Comparison of ENCODE assay signal across 8 mouse cellular contexts in genomic region chr19:4614305-4615150, GRCm38 (mm10). TPM values are rescaled to one million over a fixed set of nuclear protein-coding genes. Genes with fewer than 3 reads are reported as not detected.
DNase-seq lines count a peak whose midpoint lies in the region; ATAC-seq lines count a peak whose summit lies in the region.

No protein-coding gene starts in this region.

- no peak for ATAC-seq in liver, embryonic 13.5 days (ENCODE audit: low read depth)
- no peak for ATAC-seq in stomach, embryonic 14.5 days (ENCODE audit: insufficient number of reproducible peaks, insufficient read depth, low FRiP score, low read depth)
- no peak for ATAC-seq in megakaryocyte progenitor cell, adult 5-6 weeks (replicated peaks; ENCODE audit: poor library complexity)

- H3K4me3 ChIP-seq in hindbrain, embryonic 10.5 days: peak overlapping the region; percentile 79
- peak overlapping the region; percentile 69 for H3K4me3 ChIP-seq in liver, embryonic 13.5 days (replicated peaks)
- H3K4me3 ChIP-seq in stomach, embryonic 14.5 days (ENCODE audit: low read depth, low read length): peak overlapping the region; percentile 81

- peaks cover 42% of the 10 kb centered on the region for H3K36me3 ChIP-seq in hindbrain, embryonic 10.5 days
- H3K36me3 ChIP-seq in liver, embryonic 13.5 days: peaks cover 11% of the 10 kb centered on the region; the same call in 1 of the 2 replicates
- peaks cover 25% of the 10 kb centered on the region for H3K36me3 ChIP-seq in stomach, embryonic 14.5 days (ENCODE audit: control insufficient read depth, insufficient read depth, low read length)

- WGBS in hindbrain, embryonic 10.5 days: 16% methylated on average over 49 of the region's 49 CpGs
- WGBS in liver, embryonic 13.5 days (ENCODE audit: insufficient replicate concordance): 26% methylated on average over 41 of the region's 49 CpGs
- 18% methylated on average over 49 of the region's 49 CpGs for WGBS in stomach, embryonic 14.5 days

- peaks cover 15% of the 10 kb centered on the region; the same call in 1 of the 2 replicates for H3K27me3 ChIP-seq in hindbrain, embryonic 10.5 days (ENCODE audit: insufficient read depth, poor library complexity, severe bottlenecking)
- H3K27me3 ChIP-seq in liver, embryonic 13.5 days: peaks cover 45% of the 10 kb centered on the region
- no peaks in the 10 kb centered on the region for H3K27me3 ChIP-seq in stomach, embryonic 14.5 days (ENCODE audit: control insufficient read depth, insufficient read depth, low read length)

- peak; percentile 45 for DNase-seq in left cerebral cortex, postnatal 4 days
- no peak for DNase-seq in left cerebral cortex, postnatal 25 days (ENCODE audit: low spot score in 2 of 2)
- peak; percentile 71 for DNase-seq in cerebellum, adult 9-11 months
- DNase-seq in hindbrain, embryonic 10.5 days (ENCODE audit: low spot score): peak; percentile 54
- DNase-seq in liver, embryonic 13.5 days: no peak
- DNase-seq in thymus, postnatal 10 days (ENCODE audit: low spot score in 2 of 2): no peak

- H3K27ac ChIP-seq in hindbrain, embryonic 10.5 days: peak overlapping the region; percentile 98
- H3K27ac ChIP-seq in liver, embryonic 13.5 days: no peak overlapping the region
- peak overlapping the region; percentile 83 for H3K27ac ChIP-seq in stomach, embryonic 14.5 days (ENCODE audit: low read length)

- no peaks in the 10 kb centered on the region for H3K9me3 ChIP-seq in hindbrain, embryonic 10.5 days
- no peaks in the 10 kb centered on the region for H3K9me3 ChIP-seq in liver, embryonic 13.5 days (replicated peaks)
- no peaks in the 10 kb centered on the region for H3K9me3 ChIP-seq in stomach, embryonic 14.5 days (ENCODE audit: control insufficient read depth, low read depth, low read length)

- intact Hi-C loops in left cerebral cortex, postnatal 4 days (cut with DNase I): loop anchor here (5.0 kb wide), 1 partner anchor 117 kb away; the partner anchor contains the start of gene 2010003K11Rik
- intact Hi-C loops in left cerebral cortex, postnatal 25 days (cut with DNase I): loop anchor here (1.0 to 2.0 kb wide), 2 partner anchors 104 to 118 kb away; partner anchors contain the start of gene Pcx

- peak overlapping the region; percentile 75 for H3K9ac ChIP-seq in liver, embryonic 13.5 days
- peak overlapping the region; percentile 88 for H3K9ac ChIP-seq in stomach, embryonic 14.5 days (replicated peaks; ENCODE audit: low read depth, low read length)

- peaks cover 53% of the 10 kb centered on the region for H3K4me1 ChIP-seq in hindbrain, embryonic 10.5 days (replicated peaks)
- peaks cover 31% of the 10 kb centered on the region for H3K4me1 ChIP-seq in liver, embryonic 13.5 days (replicated peaks)
- H3K4me1 ChIP-seq in stomach, embryonic 14.5 days (ENCODE audit: control insufficient read depth, insufficient read depth, low read length): peaks cover 8% of the 10 kb centered on the region

- peak overlapping the region; percentile 89 for H3K4me2 ChIP-seq in liver, embryonic 13.5 days
- H3K4me2 ChIP-seq in stomach, embryonic 14.5 days (replicated peaks; ENCODE audit: low read depth, low read length): peak overlapping the region; percentile 54

RNA-seq across cellular contexts. Expression of gene Lrfn4, which starts 0.9 kb away (rescaled TPM):
- 10 to 100 TPM; 85.3 to 88.6 TPM for total RNA-seq in left cerebral cortex, postnatal 4 days (2021)
- 10 to 100 TPM; 47.2 to 47.3 TPM for total RNA-seq in left cerebral cortex, postnatal 25 days (2021)
- 5.9 and 8.2 TPM in 2 replicates for polyA plus RNA-seq in hindbrain, embryonic 10.5 days (2016; fragmentation: Nextera tagmentation; extraction: Ambion mirVana)
- 0.43 and 0.59 TPM in 2 replicates for polyA plus RNA-seq in liver, embryonic 13.5 days (2015; fragmentation: Nextera tagmentation; extraction: Ambion mirVana)
- polyA plus RNA-seq in stomach, embryonic 14.5 days (2014; fragmentation: Nextera tagmentation; extraction: Ambion mirVana): 8.3 and 11.3 TPM in 2 replicates
- total RNA-seq in megakaryocyte progenitor cell, adult 5-6 weeks (2015): 0.95 and 1.3 TPM in 2 replicates
- 2.9 and 3.3 TPM in 2 replicates for total RNA-seq in megakaryocyte progenitor cell, adult 5-6 weeks (2017)

RNA-seq across cellular contexts. Expression of gene Rce1, which starts 10.9 kb away (rescaled TPM):
- 10 to 100 TPM; 26.4 to 27.5 TPM for total RNA-seq in left cerebral cortex, postnatal 4 days (2021)
- total RNA-seq in left cerebral cortex, postnatal 25 days (2021): 10 to 100 TPM; 25.1 to 26.1 TPM
- 80.0 and 81.4 TPM in 2 replicates for polyA plus RNA-seq in hindbrain, embryonic 10.5 days (2016; fragmentation: Nextera tagmentation; extraction: Ambion mirVana)
- polyA plus RNA-seq in liver, embryonic 13.5 days (2015; fragmentation: Nextera tagmentation; extraction: Ambion mirVana): 31.3 and 32.3 TPM in 2 replicates
- 62.2 and 69.6 TPM in 2 replicates for polyA plus RNA-seq in stomach, embryonic 14.5 days (2014; fragmentation: Nextera tagmentation; extraction: Ambion mirVana)
- total RNA-seq in megakaryocyte progenitor cell, adult 5-6 weeks (2015): 25.7 and 26.5 TPM in 2 replicates
- 14.0 and 24.6 TPM in 2 replicates for total RNA-seq in megakaryocyte progenitor cell, adult 5-6 weeks (2017)

Comparison
In these comparisons a context has a peak if more than half of its experiments do, and no peak if none do; other contexts are left out.
1. DNase-seq: peak in left cerebral cortex, postnatal 4 days (single experiment), cerebellum, adult 9-11 months (single experiment) and hindbrain, embryonic 10.5 days (single experiment); none in left cerebral cortex, postnatal 25 days (0 of 2), liver, embryonic 13.5 days (single experiment) and thymus, postnatal 10 days (0 of 2).
2. RNA of gene Lrfn4, which starts 0.9 kb away (total RNA-seq): 85.3 to 88.6 TPM in left cerebral cortex, postnatal 4 days and 47.2 to 47.3 TPM in left cerebral cortex, postnatal 25 days; 0.95 to 3.3 TPM in megakaryocyte progenitor cell, adult 5-6 weeks; every median in the first group is over 10 times any median in the second.
3. Peak in every context shown above with its lines, with median percentiles within 50 percentile points of each other: H3K4me3 ChIP-seq.